Mouse (Mus musculus): ENCODE results near the gene Bcl9l.

Bcl9l gene

GRCm38 (mm10) chr9:44552161-44552560 is 69.5 kb downstream of the Bcl9l start:
- no peak for DNase-seq

Measured in cerebellum, adult 8-10 months (tissue).